Mouse (Mus musculus): ENCODE results near the gene Shisa2. TPM values are rescaled to one million over a fixed set of nuclear protein-coding genes. Genes with fewer than 3 reads are reported as not detected.
A peak's percentile ranks its signal among the peaks of the same experiment; 100 is the strongest.

Shisa2 gene
- polyA plus RNA-seq, 1 experiment from 2014 or later = 17.1 TPM

- H3K27me3 ChIP-seq (ENCODE audit: insufficient read depth, poor library complexity, severe bottlenecking) = 0 out of 2 replicates have a peak, but pooled peaks cover 3% of the 10 kb centered on the region
- H3K27ac ChIP-seq = no peak overlapping the region; the same call in 1 of the 2 replicates
- no peak for DNase-seq (ENCODE audit: low spot score)
- 84% methylated on average over 4 of the region's 4 CpGs for WGBS
- no peaks in the 10 kb centered on the region for H3K9me3 ChIP-seq
- no peaks in the 10 kb centered on the region for H3K36me3 ChIP-seq
- peaks cover 19% of the 10 kb centered on the region for H3K4me1 ChIP-seq (replicated peaks)
- H3K4me3 ChIP-seq = no peak overlapping the region
Observed at GRCm38 (mm10) chr14:59675330-59675729, 50.2 kb downstream of the Shisa2 start.

GRCm38 (mm10) chr14:59677598-59678003 is 52.5 kb downstream of the Shisa2 start:
- peak overlapping the region; percentile 12; the same call in 1 of the 2 replicates for H3K27ac ChIP-seq
- H3K4me1 ChIP-seq (replicated peaks) = peaks cover 12% of the 10 kb centered on the region
- H3K36me3 ChIP-seq = no peaks in the 10 kb centered on the region
- no peak overlapping the region for H3K4me3 ChIP-seq
- 0 out of 2 replicates have a peak, but pooled peaks cover 3% of the 10 kb centered on the region for H3K27me3 ChIP-seq (ENCODE audit: insufficient read depth, poor library complexity, severe bottlenecking)
- H3K9me3 ChIP-seq = no peaks in the 10 kb centered on the region
- DNase-seq (ENCODE audit: low spot score) = peak; percentile 22
- WGBS = 62% methylated on average over 7 of the region's 7 CpGs

Other genes starting within 250 kb of the Shisa2 start
- gene Phf11c, start 229.9 kb upstream of the Shisa2 start, polyA plus RNA-seq (2016; fragmentation: Nextera tagmentation; extraction: Ambion mirVana) = 0.42 and 0.46 TPM in 2 replicates
- gene Setdb2, start 184.4 kb upstream of the Shisa2 start, polyA plus RNA-seq (2016; fragmentation: Nextera tagmentation; extraction: Ambion mirVana) = 12.1 and 12.6 TPM in 2 replicates
- gene Cab39l, start 184.3 kb upstream of the Shisa2 start, polyA plus RNA-seq (2016; fragmentation: Nextera tagmentation; extraction: Ambion mirVana) = 38.3 and 44.3 TPM in 2 replicates
- gene Cdadc1, start 27.3 kb upstream of the Shisa2 start, polyA plus RNA-seq (2016; fragmentation: Nextera tagmentation; extraction: Ambion mirVana) = 23.5 and 26.3 TPM in 2 replicates

Data from hindbrain, embryonic 10.5 days (tissue).